Mouse (Mus musculus): ENCODE results near the gene Brms1l. TPM values are rescaled to one million over a fixed set of nuclear protein-coding genes. Genes with fewer than 3 reads are reported as not detected.

Brms1l gene
- 10.6 and 11.0 TPM in 2 replicates for polyA plus RNA-seq (2012; rRNA removed)

DNA sequence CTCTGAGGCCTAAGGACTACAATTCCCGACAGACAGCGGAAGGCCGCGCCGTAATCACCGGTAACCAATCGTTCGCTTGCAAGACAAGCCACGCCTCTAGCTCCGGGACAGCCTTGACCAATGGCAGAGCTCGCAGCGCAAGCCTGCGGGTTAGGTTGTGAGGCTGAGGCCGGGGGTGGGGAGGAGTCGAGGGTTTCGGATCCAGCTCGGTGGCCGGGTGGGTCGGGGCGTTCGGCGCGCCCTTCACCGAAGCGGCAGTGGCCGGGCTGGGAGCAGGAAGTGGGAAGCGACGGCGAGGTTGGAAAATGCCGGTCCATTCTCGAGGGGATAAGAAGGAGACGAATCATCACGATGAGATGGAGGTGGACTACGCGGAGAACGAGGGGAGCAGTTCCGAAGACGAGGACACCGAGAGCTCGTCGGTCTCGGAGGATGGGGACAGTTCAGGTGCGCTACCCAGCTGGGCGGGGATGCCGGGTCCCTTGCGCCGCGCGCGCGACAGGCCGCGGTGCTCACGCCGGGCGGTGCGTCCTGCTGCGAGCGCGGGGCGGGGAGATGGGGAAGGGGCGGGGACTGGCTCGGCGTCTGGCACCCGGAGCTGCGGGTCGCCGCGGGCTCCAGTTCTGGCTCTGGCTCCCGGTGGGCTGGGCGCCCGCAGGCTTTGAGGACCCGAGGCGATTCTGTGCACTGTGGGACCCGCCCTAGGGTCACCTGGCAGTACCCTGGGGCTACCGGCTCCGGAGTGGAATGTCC is at the start of gene Brms1l:
TSS of gene Brms1l (plus strand) at position 126 of the 753 bp plus-strand sequence.

DNA sequence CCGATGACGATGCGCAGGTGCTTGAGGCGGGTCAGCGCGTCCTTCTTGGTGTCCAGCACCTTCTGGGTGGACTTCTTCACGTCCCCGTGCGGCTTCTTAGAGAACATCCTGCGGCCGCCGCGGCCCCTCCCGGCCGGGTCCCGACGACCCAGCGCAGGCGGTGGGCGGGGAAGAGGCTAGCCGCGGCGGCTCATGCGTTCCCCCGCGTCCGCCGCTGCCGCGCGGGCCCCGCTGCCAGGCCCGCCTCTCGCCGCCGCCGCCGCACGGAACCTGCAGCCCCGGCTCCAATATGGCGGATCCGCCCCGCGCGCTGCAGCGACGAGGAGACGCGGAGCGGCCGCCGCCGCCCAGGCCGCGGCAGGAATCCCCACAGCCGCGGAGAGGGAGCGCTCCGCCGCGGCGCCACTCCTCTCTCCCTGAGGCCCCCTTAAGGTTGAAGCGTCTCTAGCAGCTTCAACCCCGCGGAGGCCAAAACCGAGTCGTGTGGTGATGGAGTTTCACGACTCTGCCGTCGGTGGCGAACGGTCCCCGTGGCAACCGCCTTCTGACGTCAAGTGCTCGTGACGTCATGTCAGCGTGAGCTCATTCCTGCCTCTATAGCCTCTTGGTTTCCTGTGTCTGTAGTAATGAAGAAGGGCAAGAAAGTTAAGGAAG is 15.3 kb upstream of the Brms1l start, which contains the start of gene Ralgapa1:
TSS of gene Ralgapa1 (minus strand) at position 507 of the 654 bp plus-strand sequence.

Other genes starting within 250 kb of the Brms1l start
- not detected in 2 replicates for gene Insm2, start 236.9 kb upstream of the Brms1l start, polyA plus RNA-seq (2012; rRNA removed)
- 21.1 and 29.2 TPM in 2 replicates for gene Ralgapa1, start 15.2 kb upstream of the Brms1l start, polyA plus RNA-seq (2012; rRNA removed)

Measured in ovary, adult 2 months (tissue).